Mouse (Mus musculus) heart, postnatal 36 days (tissue): ENCODE measurements at regions not wholly inside any gene's neighbourhood (a gene's known extent, or its start where the extent isn't known, plus 50 kb on each side); places are given as distances from the start of the nearest gene placed in this dataset.

Source experiments
- DNase-seq, 2 experiments: peaks; one replicate each; pipeline ENCODE4 v3.0.0; 2021 to 2022
- intact Hi-C: fragments of 180-260 bp; cut with DNase I; formaldehyde crosslinking; loops from one replicate; pipeline ENCODE4 v1.15.1; 2025

DNA sequence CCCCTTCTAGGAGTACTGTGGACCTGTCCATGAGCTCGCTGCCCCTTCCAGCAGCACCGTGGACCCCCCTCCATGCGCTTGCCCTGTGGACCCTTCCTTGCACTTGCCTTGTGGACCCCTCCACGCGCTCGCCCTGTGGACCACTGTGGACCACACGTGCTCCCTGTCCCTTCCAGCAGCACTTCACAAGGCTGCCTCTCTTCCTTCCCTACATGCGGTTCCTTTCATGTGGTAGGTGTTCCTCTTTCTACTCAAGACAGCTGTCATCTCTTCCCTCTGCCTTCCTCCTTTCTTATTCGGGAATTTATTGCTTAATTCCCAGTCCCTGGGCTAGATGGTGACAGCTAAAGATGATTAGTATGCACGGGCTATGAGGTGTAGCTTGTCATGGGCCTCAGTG lies 101.2 kb upstream of the Chrm2 start:
- intact Hi-C loops = no loop called here
- DNase-seq = no peak

DNA sequence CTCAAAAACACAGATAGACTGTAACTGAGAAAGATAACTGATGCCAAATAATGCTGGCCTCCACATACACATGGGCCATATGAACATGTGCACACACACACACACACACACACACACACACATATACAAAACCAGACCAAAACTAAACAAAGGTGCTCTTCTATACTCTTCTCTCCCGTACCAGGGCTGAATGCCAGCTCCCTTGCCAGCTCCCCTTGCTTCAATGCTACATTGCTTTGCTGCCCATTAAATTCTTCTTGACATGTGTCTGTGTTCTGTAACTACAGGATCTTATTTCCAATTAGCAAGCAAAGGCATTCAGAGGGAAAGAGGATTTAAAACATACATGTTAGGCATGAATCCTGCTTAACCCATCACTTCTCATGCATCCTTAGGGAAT lies 74.3 kb upstream of the Chrm2 start:
- DNase-seq = no peak

More for the DNA sequence above, 74.3 kb upstream of the Chrm2 start:
- intact Hi-C loops = no loop called here
